Mouse (Mus musculus): ENCODE measurements at regions not wholly inside any gene's neighbourhood (a gene's known extent, or its start where the extent isn't known, plus 50 kb on each side); places are given as distances from the start of the nearest gene placed in this dataset.

DNA sequence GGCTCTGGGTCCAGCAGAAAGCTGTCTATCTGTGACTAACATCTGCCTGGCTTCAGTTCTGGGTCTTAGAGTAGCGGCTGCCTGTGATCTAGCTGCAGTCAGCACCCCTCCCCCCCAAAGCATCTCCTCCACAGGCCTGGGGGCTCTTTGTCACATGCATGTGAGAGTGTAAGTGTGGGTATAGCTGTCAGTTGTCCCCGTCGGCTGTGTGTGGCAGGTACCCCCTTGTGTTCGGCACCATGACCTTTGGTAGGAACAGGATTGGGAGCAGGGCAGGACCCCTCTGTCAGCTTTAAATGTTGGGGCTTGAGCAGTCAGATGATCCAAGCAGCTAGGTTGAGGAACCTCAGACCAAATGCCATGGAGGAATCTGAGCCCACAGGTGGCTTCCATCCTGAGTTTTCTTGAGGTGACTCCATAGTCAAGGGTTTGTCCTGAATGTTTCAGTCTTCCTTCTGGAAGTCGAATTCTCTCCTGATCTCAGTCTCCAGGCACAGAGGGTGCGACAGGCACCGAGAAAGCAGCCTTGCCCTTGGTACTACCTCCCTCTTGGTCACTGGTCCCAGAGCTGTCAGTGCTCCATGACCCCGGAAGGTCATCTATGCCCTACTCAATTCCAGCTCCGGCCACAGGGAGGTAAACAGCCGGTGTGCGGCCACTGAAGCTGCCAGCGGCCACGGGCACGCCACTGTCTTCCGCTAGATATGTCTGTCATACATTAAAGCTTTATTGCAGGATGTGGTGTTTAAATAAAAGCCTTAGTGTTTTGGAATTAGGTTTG lies 55.9 kb upstream of the Gata5 start:
- TF ChIP-seq GATA1 (IDR thresholded peaks at IDR 0.05; ENCODE audit: borderline replicate concordance, low read length) (no peak), FLI1 (IDR thresholded peaks at IDR 0.05; ENCODE audit: low read length) (no peak)

Data from megakaryocyte, embryonic 14.5 days (primary cell).